Mouse (Mus musculus) heart, adult 2 months (tissue): ENCODE measurements around the gene Kcne2. TPM values are rescaled to one million over a fixed set of nuclear protein-coding genes. Genes with fewer than 3 reads are reported as not detected.

Source experiments
- DNase-seq, 2 experiments: peaks; one replicate each; pipeline ENCODE4 v3.0.0; 2021
- H3K27ac ChIP-seq: fragments of 200-600 bp; 2 replicates; pipeline ENCODE4 v1.8.1; 2022
- H3K27me3 ChIP-seq: fragments of 200-500 bp; 2 replicates; pipeline ENCODE4 v1.6.1; 2012; ENCODE audit warnings: mild to moderate bottlenecking, low read length, inconsistent platforms, mixed read lengths; ENCODE audit not compliant: control insufficient read depth, insufficient read depth
- H3K36me3 ChIP-seq: fragments of 200-500 bp; 2 replicates; pipeline ENCODE4 v1.6.1; 2012; ENCODE audit warnings: low read length, inconsistent platforms; ENCODE audit not compliant: control insufficient read depth, insufficient read depth
- H3K4me1 ChIP-seq: fragments of 200-500 bp; 2 replicates; pipeline ENCODE4 v1.6.1; 2011; ENCODE audit warnings: low read length; ENCODE audit not compliant: control insufficient read depth, insufficient read depth
- H3K4me3 ChIP-seq: fragments of 200-600 bp; 2 replicates; pipeline ENCODE4 v1.8.1; 2022
- H3K79me2 ChIP-seq: fragments of 200-500 bp; replicated peaks from 2 replicates; pipeline ENCODE4 v1.6.1; 2012; ENCODE audit warnings: mild to moderate bottlenecking, inconsistent platforms, low read length, moderate library complexity, mixed read lengths; ENCODE audit not compliant: control insufficient read depth, insufficient read depth
- H3K9ac ChIP-seq: fragments of 200-500 bp; 2 replicates; pipeline ENCODE4 v1.6.1; 2012; ENCODE audit warnings: low read depth, mild to moderate bottlenecking, control low read depth, inconsistent platforms, low read length, mixed read lengths
- CTCF ChIP-seq: fragments of 200-600 bp; IDR thresholded peaks from 2 replicates; pipeline ENCODE4 v1.8.1; 2022; ENCODE audit warnings: antibody characterized with exemption, mild to moderate bottlenecking, moderate library complexity
- EP300 ChIP-seq: fragments of 200-500 bp; IDR thresholded peaks from 2 replicates; pipeline ENCODE4 v1.6.1; 2011; ENCODE audit warnings: low read depth, low read length, control low read depth; ENCODE audit not compliant: insufficient read depth
- POLR2A ChIP-seq: fragments of 200-500 bp; IDR thresholded peaks from 2 replicates; pipeline ENCODE4 v1.6.1; 2011; ENCODE audit warnings: mild to moderate bottlenecking, low read depth, low read length, control low read depth; ENCODE audit not compliant: insufficient read depth
- WGBS: fragments of 180-500 bp; shearing (Covaris S2); methylation state at CpG from one replicate; pipeline ENCODE4 v1.1.7; 2018; 5-methylcytosine and 5-hydroxymethylcytosine counted together
- intact Hi-C: fragments of 180-260 bp; cut with DNase I; formaldehyde crosslinking; loops from one replicate; pipeline ENCODE4 v1.15.1; 2025
- polyA plus RNA-seq: library from polyadenylated mRNA; depleted of rRNA; stranded (reverse); fragments of >200 nt; gene quantifications from 2 replicates; pipeline ENCODE4 v1.2.3, GENCODE M21; 2012
- total RNA-seq, 2 experiments: library from RNA; stranded (reverse); gene quantifications; 2 replicates each; pipeline ENCODE4 v1.2.3; 2021

The Kcne2 gene
- total and polyA plus RNA-seq, 3 experiments, result not detected

DNA sequence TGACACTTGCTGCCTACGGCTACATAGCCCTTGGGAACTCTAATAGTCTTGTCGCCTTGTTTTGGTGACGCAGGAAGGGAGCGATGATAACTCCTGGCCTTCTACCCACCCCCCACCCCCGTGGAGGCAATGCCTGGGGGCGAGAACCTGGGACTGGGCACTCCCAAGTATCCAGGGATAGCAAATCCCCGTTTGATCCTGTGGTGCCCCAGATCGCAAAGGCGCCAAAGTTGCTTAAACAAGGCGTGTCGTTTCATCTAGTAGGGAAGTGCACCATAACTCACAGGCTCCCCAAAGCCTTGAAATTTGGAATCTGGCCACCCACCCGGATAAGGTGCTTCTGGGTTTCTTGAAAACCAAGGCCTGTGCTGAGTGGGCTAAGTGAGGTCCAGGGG, 9.2 kb downstream of the Kcne2 start:
- WGBS, result 2% methylated on average over 12 of the region's 12 CpGs
- intact Hi-C loops, result loop anchor here (1.0 to 5.0 kb wide), 2 partner anchors 369 to 574 kb away; partner anchors contain the start of genes Cryzl1 and Itsn1
- Histone ChIP-seq H3K27ac (peak overlapping the region; percentile 93), H3K36me3 (no peaks in the 10 kb centered on the region; the same call in 1 of the 2 replicates), H3K4me1 (peaks cover 10% of the 10 kb centered on the region), H3K79me2 (no peaks in the 10 kb centered on the region), H3K9ac (peak overlapping the region; percentile 56), H3K4me3 (peak overlapping the region; percentile 75), H3K27me3 (no peaks in the 10 kb centered on the region)
- no peak for DNase-seq
- no peak for TF ChIP-seq EP300
- TF ChIP-seq POLR2A, result no peak
- TF ChIP-seq CTCF, result no peak

DNA sequence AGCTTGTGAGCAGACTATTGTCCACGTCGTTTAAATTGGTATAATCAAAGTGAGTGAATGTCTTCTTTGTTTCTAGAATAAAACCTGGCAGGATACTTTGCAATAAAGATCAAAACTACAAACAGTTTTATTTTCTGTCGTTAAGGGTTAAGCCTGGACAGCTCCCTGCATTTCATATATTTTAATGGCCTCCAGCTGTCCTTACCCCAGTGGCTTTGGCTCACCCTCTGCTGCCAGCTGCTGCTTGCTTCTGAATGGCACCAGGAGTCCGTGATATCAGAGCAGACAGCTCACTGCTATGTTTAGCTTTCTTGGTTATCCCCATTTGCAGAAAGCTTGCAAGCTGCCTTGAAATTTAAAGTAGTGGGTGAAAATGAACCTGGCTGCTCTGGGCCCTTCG, 9.8 kb downstream of the Kcne2 start:
- Histone ChIP-seq H3K27me3 (no peaks in the 10 kb centered on the region), H3K79me2 (no peaks in the 10 kb centered on the region), H3K27ac (peak overlapping the region; percentile 93), H3K9ac (peak overlapping the region; percentile 56), H3K36me3 (no peaks in the 10 kb centered on the region; the same call in 1 of the 2 replicates), H3K4me3 (peak overlapping the region; percentile 75), H3K4me1 (peaks cover 10% of the 10 kb centered on the region)
- WGBS, result 30% methylated on average over 5 of the region's 5 CpGs
- peak in 1 of 2 experiments; percentile 47 for DNase-seq
- intact Hi-C loops, result loop anchor here (1.0 to 5.0 kb wide), 2 partner anchors 370 to 575 kb away; partner anchors contain the start of genes Cryzl1 and Itsn1
- no peak for TF ChIP-seq CTCF
- TF ChIP-seq EP300, result no peak
- TF ChIP-seq POLR2A, result peak; percentile 66; the same call in 1 of the 2 replicates

DNA sequence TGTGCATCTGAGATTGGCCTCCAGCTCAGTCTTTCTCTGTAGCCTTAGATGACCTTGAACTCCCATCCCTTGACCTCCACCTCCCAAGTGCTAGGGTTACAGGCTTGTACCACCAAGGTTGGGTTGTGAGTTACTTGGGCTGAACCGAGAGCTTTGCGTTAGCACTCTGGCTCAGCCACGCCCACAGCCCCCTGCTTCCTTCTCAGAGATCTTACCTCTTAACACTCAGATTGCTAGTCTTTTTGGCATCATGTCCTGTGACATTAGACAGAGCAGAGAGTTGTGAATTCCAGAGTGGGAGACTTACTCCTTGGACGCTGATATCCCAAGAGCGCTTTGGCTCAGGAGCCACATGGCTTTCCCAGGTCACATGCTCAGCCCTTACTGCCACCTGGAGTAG, 10.3 kb downstream of the Kcne2 start:
- 31% methylated on average over 5 of the region's 5 CpGs for WGBS
- Histone ChIP-seq H3K27ac (peak overlapping the region; percentile 93), H3K79me2 (no peaks in the 10 kb centered on the region), H3K4me3 (peak overlapping the region; percentile 75; the same call in 1 of the 2 replicates), H3K27me3 (no peaks in the 10 kb centered on the region), H3K36me3 (no peaks in the 10 kb centered on the region; the same call in 1 of the 2 replicates), H3K9ac (0 out of 2 replicates have a peak overlapping the region, but pooled peaks have one; percentile 35), H3K4me1 (peaks cover 10% of the 10 kb centered on the region)
- TF ChIP-seq EP300 (no peak), POLR2A (no peak), CTCF (no peak)
- intact Hi-C loops, result loop anchor here (5.0 kb wide), 1 partner anchor 575 kb away; the partner anchor contains the start of genes Cryzl1 and Itsn1
- DNase-seq, result no peak

DNA sequence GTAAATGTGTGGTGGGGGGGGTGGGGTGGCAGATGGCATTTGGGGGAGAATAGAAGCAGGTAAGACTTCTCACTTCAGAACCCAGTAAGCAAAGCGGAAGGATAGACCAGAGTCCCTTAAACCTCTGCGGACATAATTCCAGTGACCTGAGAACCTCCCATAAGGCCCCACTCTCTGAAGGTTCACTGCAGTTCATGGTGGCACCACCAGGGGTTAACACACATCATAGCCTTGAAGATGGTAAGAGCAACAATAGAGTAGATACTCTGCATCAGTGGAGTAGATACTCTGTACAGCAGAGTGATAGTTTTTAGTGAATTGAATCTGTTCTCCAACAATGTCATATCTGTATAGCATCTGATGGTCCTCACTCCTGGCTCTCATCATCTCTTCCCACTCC, 13.3 kb downstream of the Kcne2 start:
- H3K36me3 ChIP-seq, result no peaks in the 10 kb centered on the region; the same call in 1 of the 2 replicates
- peaks cover 9% of the 10 kb centered on the region for H3K4me1 ChIP-seq
- no peak for DNase-seq
- H3K4me3 ChIP-seq, result no peak overlapping the region
- WGBS, result 92% methylated on average over 2 of the region's 2 CpGs
- no peak overlapping the region for H3K9ac ChIP-seq
- no peak overlapping the region for H3K27ac ChIP-seq
- H3K27me3 ChIP-seq, result no peaks in the 10 kb centered on the region
- intact Hi-C loops, result no loop called here
- no peak for TF ChIP-seq EP300
- TF ChIP-seq CTCF, result peak; percentile 41
- H3K79me2 ChIP-seq, result no peaks in the 10 kb centered on the region

DNA sequence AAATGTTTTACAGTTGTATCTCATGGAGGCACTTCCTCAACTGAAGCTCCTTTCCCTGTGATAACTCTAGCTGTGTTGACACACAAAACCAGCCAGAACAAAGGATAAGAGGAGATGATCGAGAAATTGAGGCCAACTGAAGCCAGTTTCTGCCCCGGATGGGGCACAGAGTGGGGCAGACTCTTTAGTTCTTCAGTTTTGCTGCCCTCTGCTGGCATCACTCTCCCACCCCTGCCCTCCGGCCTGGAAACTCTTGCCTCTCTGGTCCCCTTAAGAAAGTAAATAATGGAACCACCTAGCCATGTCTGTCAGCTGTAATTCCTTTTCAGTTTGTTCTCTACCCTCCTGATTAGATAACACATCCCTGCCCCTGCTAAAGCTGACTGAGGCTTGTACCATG, 15.8 kb downstream of the Kcne2 start:
- TF ChIP-seq CTCF (peak; percentile 37), POLR2A (no peak)
- H3K36me3 ChIP-seq, result no peaks in the 10 kb centered on the region
- intact Hi-C loops, result no loop called here
- H3K4me3 ChIP-seq, result no peak overlapping the region
- no peaks in the 10 kb centered on the region for H3K4me1 ChIP-seq
- H3K79me2 ChIP-seq, result no peaks in the 10 kb centered on the region
- no peak overlapping the region for H3K9ac ChIP-seq
- no peak for DNase-seq
- H3K27me3 ChIP-seq, result no peaks in the 10 kb centered on the region
- WGBS, result 54% methylated on average over 3 of the region's 3 CpGs
- no peak overlapping the region for H3K27ac ChIP-seq

DNA sequence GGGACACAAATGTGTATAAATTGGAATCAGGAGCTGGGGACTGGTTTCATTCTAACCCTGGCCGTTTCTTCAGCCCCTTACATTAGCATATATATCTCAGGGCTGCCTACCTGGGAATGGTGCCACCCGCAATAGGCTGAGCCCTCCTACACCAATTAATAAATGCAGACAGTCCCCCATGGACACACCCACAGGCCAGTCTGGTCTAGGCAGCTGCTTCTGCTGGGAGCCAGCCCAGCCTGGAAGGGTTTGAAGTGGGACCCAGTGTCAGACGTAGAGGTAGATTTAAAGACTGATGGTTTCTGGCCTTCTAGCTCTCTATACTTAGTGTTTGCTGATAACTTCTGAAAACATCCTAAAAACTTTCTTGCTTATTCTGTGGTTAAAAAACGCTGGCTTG, 16.9 kb downstream of the Kcne2 start:
- WGBS, result 68% methylated on average over 4 of the region's 4 CpGs
- H3K4me3 ChIP-seq, result no peak overlapping the region

More for the DNA sequence above, 16.9 kb downstream of the Kcne2 start:
- no peaks in the 10 kb centered on the region for H3K79me2 ChIP-seq
- no peak for TF ChIP-seq CTCF
- TF ChIP-seq EP300, result no peak
- TF ChIP-seq POLR2A, result no peak
- no peak overlapping the region for H3K27ac ChIP-seq
- DNase-seq, result no peak
- H3K4me1 ChIP-seq, result no peaks in the 10 kb centered on the region
- H3K9ac ChIP-seq, result no peak overlapping the region
- no peaks in the 10 kb centered on the region for H3K36me3 ChIP-seq
- no peaks in the 10 kb centered on the region for H3K27me3 ChIP-seq
- intact Hi-C loops, result no loop called here
